Mouse (Mus musculus) 3134 (cell line): ENCODE results near the gene Stx19.

Experiments
- DNase-seq: peaks from one replicate; pipeline ENCODE4 v3.0.0-alpha.2; 2011; ENCODE audit warnings: low spot score; ENCODE audit not compliant: insufficient read length; ENCODE audit errors: extremely low read depth

The Stx19 gene

GRCm38 (mm10) chr16:62814491-62814890 lies at the start of gene Stx19:
Gene Stx19 (plus strand): TSS chr16:62814676.
- no peak for DNase-seq

- DNase-seq: no peak
Measured at GRCm38 (mm10) chr16:62773462-62773861, 41.0 kb upstream of the Stx19 start.

DNA sequence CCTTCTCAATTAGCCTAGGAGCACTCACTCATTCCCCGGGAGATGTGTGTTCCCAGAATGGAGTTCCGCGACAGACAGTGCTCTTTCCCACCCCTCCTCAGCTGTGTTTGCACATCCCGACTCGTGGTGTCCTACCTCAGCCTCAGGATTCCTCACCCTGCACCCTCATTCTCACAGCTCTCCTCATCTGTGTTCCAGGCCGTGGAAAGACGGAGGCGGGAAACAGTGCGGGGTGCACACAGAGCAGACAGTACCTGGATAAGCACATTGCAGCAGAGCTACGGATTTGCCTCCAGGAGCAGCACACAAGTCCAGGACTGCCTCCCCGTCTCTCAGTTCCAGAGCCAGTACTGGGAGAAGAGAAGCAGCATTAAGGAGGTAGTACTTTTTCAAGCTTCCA lies 38.4 kb upstream of the Stx19 start:
- DNase-seq: no peak

GRCm38 (mm10) chr16:62778282-62778681 lies 36.2 kb upstream of the Stx19 start:
- DNase-seq: no peak

- no peak for DNase-seq
Measured at GRCm38 (mm10) chr16:62782229-62782628, 32.2 kb upstream of the Stx19 start.

DNA sequence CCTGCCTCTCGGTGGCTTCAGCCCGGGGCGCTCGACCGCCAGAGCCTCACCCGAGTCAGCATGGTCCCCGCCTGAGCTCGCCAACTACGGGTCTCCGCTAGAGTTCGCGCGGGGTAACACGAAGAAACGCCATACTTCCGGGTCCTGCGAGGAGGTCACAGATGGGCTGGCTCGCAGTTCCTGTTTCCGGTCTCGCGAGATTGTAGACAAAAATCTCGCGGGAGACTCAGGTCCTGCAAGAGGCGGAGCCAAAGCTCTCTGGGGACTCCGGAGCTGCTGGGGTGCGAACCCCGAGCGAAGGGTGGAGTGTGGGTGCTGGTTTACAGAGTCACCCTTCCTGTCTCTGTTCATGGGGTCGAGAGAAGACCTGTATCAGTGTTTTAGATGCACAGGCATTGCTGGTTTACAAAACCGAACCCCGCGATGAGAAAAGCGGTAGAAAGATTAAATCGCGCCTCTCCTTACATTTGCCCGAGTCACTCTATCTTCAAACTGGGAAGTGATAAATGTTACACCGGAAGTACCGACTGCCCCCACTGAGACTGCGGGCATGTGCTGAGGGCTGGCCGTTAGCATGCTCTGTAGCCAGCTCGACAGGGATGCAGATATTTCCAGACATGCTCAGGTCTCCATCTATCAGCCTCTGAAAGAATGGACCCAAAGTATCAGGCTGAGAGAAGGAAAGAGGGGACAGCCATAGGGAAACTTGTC lies 27.7 kb upstream of the Stx19 start, which contains the start of gene Nsun3:
Gene Nsun3 (minus strand): TSS at position 198 of the 711 bp plus-strand sequence.
- peak; percentile 91 for DNase-seq

GRCm38 (mm10) chr16:62796608-62797007 lies 17.9 kb upstream of the Stx19 start:
- no peak for DNase-seq

- DNase-seq: no peak
Measured at GRCm38 (mm10) chr16:62798808-62799207, 15.7 kb upstream of the Stx19 start.

DNA sequence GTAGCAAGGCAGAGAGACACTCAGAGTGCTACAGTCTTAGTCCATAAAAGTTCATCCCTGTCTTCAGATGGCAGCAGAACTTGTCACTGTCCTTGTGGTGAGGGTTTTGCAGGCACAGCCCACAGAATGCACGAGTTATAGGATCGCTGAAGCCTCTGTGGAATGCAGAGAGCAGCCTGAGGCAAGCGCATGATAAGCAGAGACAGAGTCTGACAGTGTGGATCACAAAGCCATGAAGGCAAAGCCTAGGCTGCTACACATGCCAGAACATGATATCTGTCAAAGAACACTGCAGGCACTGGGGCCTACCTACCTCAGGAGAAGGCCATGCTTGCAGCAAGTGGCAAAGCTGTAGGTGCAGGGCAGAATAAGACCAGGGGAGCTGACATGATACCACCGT lies 15.1 kb upstream of the Stx19 start:
- no peak for DNase-seq

DNA sequence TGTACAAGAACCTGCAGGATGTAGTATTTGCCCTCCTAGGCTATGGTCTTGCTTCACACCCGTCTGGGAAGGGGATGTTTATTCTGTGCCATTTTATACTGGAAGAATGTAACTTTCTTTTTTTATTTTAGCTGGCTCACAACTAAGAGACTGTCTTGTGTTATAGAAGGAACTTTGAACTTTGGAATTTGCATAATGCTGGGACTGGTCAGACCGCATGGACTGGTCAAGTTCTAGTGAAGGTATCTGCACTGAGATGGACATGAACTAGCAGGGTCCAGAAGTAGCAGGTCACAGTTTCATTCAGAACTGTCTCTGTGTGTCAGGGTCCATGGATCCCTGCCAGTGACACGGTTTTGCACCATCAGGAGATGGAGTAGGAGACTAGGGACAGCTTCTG lies 14.6 kb upstream of the Stx19 start:
- DNase-seq: no peak

- no peak for DNase-seq
Measured at GRCm38 (mm10) chr16:62804621-62805020, 9.9 kb upstream of the Stx19 start.

DNA sequence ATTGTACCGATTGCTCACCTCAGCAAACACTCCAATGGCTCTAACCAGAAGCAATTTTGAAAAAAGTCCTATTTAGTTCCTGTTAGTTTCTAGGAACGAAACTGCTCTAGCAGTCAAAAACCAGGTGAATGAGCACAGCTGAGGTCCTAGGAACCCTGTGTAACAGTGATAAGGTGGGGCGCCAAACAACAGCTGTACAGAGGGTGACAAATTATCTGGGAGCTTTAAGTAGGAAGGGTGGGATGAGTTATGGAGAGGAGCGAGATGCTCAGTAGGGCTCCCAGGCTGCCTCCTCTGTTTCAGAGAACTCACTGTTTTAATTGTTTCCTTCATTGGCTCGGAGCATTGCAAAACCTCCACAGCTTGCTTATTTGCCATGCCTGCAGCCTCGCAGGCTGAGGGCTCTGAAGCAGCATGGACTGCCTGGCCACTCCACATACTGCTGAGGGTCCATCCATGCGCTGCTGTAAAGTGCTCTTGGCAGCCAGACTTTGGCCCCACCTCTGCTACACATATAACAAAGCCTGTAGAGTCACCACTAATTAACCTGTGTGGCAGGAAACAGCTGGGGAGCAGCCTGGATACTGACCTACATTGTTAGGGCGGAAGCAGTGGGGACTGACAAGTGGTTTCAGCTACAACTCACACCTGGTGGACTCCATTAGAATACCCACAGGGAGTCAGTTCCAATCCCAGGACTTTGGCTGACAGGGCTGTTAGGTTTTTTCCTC lies 7.1 kb upstream of the Stx19 start:
- DNase-seq: no peak

GRCm38 (mm10) chr16:62810855-62811254 lies 3.6 kb upstream of the Stx19 start:
- DNase-seq: no peak

GRCm38 (mm10) chr16:62813790-62814189 lies 686 bp upstream of the Stx19 start:
- DNase-seq: no peak

DNA sequence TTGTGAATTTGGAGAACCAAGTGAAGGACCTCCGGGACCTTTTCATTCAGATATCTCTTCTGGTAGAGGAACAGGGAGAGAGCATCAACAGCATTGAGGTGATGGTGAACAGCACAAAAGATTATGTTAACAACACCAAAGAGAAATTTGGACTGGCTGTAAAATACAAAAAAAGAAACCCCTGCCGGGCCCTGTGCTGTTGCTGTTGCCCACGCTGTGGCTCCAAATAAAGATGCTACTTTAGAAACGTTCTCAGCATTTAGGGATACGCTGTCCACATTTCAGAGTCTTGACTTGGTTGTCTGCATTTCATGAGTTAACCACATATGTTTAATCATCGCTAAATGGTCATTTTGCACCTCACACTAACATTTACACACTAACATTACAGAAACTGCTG lies 8.0 kb downstream of the Stx19 start:
- DNase-seq: no peak

- DNase-seq: no peak
Measured at GRCm38 (mm10) chr16:62826156-62827001, 11.9 kb downstream of the Stx19 start.

- no peak for DNase-seq
Measured at GRCm38 (mm10) chr16:62832027-62832426, 17.6 kb downstream of the Stx19 start.

DNA sequence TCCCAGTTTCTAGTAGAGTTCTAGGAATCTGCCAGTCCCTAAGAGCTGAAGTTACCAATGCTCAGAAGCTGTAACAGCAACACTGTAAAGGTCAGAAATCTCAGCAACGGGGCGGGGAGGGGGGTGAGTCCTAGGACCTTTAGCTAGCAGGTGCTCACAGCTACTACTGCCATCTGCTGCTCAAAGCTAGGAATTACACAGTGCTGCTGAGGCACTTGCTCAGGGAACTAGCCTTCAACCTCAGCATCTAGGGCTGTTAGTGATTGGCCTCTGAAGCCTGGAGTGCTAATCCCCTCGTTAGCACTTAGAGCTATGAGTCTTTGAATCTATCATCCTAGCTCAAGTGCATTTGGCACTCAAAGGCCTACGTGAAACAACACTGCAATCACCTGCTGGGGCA lies 18.0 kb downstream of the Stx19 start:
- no peak for DNase-seq

GRCm38 (mm10) chr16:62834016-62834735 lies 19.7 kb downstream of the Stx19 start:
- no peak for DNase-seq

GRCm38 (mm10) chr16:62845341-62845740 lies 30.9 kb downstream of the Stx19 start:
- DNase-seq: no peak
